Mouse (Mus musculus) layer of hippocampus, adult 9-10 months (tissue): ENCODE data around the gene Nop9.
A peak's percentile ranks its signal among the peaks of the same experiment; 100 is the strongest.

Source experiments
- DNase-seq: peaks from one replicate; pipeline ENCODE4 v3.0.0; 2022; ENCODE audit warnings: low spot score

The Nop9 gene

GRCm38 (mm10) chr14:55727889-55728685, 17.4 kb upstream of the Nop9 start:
- no peak for DNase-seq

DNA sequence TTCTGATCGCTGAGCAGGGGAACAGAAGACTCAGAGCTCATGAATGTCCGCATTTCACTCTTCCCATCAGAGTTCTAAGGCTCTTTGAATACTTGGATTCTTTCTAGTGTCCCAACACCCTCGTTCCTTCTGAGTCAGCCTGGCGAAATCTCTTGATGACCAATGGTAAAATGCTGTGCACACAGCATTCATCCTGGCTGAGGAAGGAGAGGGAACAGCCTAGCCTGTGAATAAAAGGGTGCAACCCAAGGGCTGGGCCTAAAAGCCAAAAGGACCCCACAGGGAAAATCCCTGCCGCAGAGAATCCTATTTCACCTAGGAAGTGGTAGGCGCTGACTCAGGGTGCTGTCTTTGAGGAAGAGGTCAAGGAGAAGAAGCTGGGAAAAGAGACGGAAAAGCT, 15.4 kb upstream of the Nop9 start:
- no peak for DNase-seq

GRCm38 (mm10) chr14:55730531-55731032, 14.9 kb upstream of the Nop9 start:
- no peak for DNase-seq

DNA sequence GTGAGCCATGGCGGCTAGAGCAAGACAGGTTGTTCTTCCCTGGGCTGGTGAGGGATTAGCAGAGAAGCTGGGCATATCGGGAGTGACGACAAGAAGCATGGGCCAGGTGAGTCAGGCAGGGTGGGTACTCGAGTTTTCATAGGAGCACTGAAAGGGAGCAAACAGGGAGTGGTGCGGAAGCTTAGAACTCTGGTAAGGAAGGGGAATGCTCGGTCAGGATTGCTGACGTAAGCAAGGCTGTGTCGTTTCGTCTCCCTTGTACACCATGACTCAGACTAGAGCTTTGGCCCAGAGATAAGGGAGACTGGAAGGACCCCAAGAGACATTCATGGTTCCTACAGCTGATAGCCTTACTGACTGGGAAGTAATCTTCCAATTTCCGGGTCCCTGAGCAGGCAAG, 11.6 kb upstream of the Nop9 start:
- DNase-seq: no peak

- DNase-seq: no peak
Measured at GRCm38 (mm10) chr14:55734869-55735268, 10.6 kb upstream of the Nop9 start.

- no peak for DNase-seq
Measured at GRCm38 (mm10) chr14:55735334-55735733, 10.2 kb upstream of the Nop9 start.

DNA sequence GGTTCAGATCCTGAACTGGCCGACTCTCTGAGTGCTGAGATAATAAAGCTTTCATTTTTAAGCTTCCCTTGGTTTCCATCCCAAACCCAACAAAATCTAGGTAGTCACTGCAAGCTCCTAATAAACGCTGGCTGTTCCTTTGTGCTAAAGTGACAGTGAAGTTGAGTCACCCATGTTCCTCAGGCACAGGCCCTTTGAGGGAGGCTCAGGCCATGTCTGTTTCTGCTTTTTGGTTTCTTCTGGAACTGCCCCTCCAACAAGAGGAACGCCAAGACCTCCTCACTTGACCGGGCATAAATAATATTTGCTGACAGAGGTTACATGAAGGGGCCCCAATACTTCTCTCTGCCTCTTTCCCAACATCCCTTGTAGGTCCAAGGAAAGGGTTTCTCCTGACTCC, 9.7 kb upstream of the Nop9 start:
- no peak for DNase-seq

DNA sequence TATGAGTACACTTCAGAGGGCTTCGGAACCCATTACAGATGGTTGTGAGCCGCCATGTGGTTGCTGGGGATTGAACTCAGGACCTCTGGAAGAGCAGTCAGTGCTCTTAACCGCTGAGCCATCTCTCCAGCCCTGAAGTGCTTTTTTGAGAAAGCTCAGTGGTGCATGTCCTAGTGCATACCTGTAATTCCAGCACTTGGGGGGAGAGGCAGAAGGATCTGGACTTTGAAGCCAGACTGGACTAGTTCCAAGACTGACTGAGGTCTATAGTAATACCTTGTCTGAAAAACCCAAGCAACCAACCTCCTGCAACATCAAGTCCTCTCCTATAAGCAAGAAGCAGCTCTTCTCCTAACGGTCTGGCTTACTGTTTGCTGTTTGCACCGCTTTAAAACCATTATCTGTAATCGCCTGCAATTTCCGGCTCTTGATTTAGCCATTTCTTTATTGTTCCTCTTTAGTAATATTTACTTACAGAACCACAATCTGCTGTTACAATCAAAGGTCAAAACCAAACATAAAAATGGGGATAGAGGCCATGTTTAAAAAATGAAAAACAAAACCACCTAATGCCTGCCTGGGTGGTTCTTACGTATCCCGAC, 8.3 kb upstream of the Nop9 start:
- DNase-seq: no peak

- DNase-seq: peak; percentile 78
Measured at GRCm38 (mm10) chr14:55743711-55744110, 1.8 kb upstream of the Nop9 start.

- DNase-seq: no peak
Measured at GRCm38 (mm10) chr14:55745861-55746237, 356 bp downstream of the Nop9 start.

DNA sequence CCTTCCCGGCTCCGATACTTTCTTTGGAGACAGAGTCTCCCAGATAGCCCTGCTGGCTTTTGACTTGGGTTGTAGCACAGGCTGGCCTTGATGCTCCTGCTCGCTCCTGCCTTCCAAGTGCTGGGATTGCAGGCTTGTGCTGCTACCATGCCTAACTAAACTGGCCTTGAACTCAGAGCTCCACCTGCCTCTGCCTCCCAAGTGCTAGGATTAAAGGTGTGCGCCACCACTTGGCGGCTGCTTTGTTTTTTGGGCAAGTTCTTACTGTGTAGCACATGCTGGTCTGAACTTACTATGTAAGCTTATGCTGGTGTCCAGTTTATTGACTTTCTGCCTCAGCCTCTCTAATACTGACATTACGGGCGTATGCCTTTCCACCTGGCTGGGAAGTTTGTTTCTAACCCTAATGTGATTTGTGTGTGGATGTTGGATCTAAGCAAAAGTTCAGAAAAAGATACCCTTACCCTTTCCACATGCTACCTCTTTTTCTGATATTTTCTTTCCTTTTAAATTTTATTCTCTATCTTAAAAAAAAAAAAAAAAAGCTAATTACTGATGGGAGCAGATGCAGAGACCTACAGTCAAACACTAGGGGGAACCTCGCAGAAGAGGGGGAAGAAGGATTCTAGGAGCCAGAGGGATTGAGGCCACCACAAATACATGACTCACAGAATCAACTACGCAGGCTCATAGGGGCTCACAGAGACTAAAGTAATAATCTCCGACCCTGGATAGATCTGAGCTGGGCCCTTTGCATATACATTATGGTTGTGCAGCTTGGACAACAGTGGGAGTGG, 1.8 kb downstream of the Nop9 start:
- DNase-seq: no peak

DNA sequence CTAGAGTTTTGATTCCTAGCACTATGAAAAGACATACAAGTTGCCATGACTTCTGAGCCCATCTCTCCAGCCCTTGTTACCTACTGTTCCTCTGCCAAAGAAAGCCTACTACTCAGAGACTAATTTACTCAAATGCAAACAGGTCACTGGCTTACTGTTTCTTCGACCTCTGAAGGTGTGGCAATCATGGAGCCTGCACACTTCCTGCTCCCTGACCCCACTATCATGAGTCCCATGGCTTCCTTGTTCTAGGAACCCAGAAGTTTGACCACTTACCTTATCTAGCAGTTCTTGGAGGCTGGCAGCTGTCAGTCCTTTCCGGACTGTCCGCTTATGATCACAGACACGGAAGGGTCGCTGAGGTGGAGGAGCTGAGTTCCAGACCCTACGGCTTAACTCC, 12.1 kb downstream of the Nop9 start:
- DNase-seq: no peak

GRCm38 (mm10) chr14:55758363-55758784, 12.9 kb downstream of the Nop9 start, which contains the start of gene Cideb:
Cideb (minus strand) TSS chr14:55758458.
- no peak for DNase-seq

- DNase-seq: peak; percentile 81
Measured at GRCm38 (mm10) chr14:55760156-55760555, 14.7 kb downstream of the Nop9 start.

DNA sequence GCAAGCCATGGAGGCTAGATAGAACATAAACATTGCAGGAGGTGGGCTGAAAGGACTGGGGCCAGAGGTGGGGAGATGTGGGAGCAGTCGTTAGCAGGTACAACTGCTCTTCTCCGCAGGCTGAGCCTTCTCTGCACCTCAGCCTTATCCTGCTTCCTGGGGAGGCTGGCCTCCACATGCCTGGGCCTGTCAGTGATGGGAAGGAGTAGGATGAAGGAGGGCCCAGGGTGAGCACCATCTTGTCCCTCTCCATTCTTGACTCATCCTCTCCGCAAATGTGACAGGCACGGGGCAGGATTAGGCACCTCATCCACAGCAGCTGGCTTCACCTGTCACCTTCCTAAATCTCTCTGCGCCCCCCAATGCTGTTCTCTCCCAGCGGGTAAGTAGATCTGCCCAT, 15.7 kb downstream of the Nop9 start, which contains the start of gene Ltb4r2:
TSS of gene Ltb4r2 (plus strand) at position 266 of the 400 bp plus-strand sequence.
- DNase-seq: no peak

DNA sequence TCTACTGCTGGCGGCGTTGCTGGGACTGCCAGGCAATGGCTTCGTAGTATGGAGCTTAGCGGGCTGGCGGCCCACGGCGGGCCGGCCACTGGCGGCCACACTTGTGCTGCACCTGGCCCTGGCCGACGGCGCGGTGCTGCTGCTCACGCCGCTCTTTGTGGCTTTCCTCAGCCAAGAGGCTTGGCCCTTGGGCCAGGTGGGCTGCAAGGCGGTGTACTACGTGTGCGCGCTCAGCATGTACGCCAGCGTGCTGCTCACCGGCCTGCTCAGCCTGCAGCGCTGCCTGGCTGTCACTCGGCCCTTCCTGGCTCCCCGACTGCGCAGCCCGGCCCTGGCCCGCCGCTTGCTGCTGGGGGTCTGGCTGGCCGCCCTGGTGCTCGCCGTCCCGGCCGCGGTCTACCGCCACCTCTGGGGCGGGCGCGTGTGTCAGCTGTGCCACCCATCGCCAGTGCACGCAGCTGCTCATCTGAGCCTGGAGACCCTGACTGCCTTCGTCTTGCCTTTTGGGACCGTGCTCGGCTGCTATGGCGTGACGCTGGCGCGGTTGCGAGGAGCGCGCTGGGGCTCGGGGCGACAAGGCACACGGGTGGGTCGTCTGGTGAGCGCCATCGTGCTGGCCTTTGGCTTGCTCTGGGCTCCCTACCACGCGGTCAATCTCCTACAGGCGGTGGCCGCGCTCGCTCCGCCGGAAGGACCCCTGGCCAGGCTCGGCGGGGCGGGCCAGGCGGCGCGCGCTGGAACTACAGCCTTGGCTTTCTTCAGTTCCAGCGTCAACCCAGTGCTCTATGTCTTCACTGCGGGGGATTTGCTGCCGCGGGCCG, 16.7 kb downstream of the Nop9 start:
- DNase-seq: no peak

GRCm38 (mm10) chr14:55763166-55763565, 17.7 kb downstream of the Nop9 start:
- DNase-seq: no peak

DNA sequence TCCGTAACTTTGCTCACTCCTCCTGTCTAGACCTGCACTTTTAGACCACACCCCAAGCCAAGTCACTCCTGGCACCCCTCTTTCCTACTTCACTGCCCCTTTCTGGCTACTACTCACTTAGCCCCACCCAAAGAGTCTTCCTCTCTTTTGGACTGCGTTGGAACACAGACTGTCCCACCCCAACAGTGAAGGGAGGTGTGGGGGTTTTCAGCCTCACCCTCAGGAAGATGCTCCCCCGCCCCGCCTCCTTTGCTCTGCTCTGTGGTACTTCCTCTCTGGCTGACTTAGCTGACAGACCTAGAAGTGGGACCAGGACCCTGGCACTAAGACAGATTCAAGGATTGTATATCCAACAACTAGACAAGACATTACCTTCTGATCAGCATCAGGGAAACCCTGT, 20.2 kb downstream of the Nop9 start, which contains the start of gene Ltb4r1:
TSS of gene Ltb4r1 (plus strand) at position 267 of the 400 bp plus-strand sequence.
- DNase-seq: no peak

GRCm38 (mm10) chr14:55767519-55768414, 22.3 kb downstream of the Nop9 start:
- DNase-seq: no peak

- no peak for DNase-seq
Measured at GRCm38 (mm10) chr14:55768555-55768954, 23.1 kb downstream of the Nop9 start.
